7 mouse cellular contexts compared by ENCODE assay signal in genomic region chr17:50510741-50511140, GRCm38 (mm10). TPM values are rescaled to one million over a fixed set of nuclear protein-coding genes. Genes with fewer than 3 reads are reported as not detected.
DNase-seq lines count a peak whose midpoint lies in the region; ATAC-seq and TF ChIP-seq lines count a peak whose summit lies in the region.

No protein-coding gene starts in this region.

- peak; percentile 37 to 65 for DNase-seq in spleen, postnatal 4 days (ENCODE audit: low spot score in 2 of 2)
- no peak for DNase-seq in spleen, adult 18-20 months
- no peak for DNase-seq in liver, postnatal 0 days
- DNase-seq in embryo, embryonic 11 days = no peak
- no peak for DNase-seq in frontal cortex, postnatal 14 days (ENCODE audit: low spot score in 2 of 2)
- no peak for DNase-seq in layer of hippocampus, postnatal 36 days

- H3K27me3 ChIP-seq in liver, postnatal 0 days (ENCODE audit: insufficient read depth, low read length) = no peaks in the 10 kb centered on the region

- peaks cover 16% of the 10 kb centered on the region; the same call in 1 of the 2 replicates for H3K4me1 ChIP-seq in liver, postnatal 0 days (ENCODE audit: insufficient read depth)

- TF ChIP-seq EP300 in liver, postnatal 0 days (IDR thresholded peaks at IDR 0.05; ENCODE audit: low read depth) = no peak

- peak; percentile 59 for ATAC-seq in granulocyte monocyte progenitor cell, adult 5-6 weeks (replicated peaks; ENCODE audit: poor library complexity, severe bottlenecking)
- ATAC-seq in liver, postnatal 0 days = no peak

- WGBS in liver, postnatal 0 days (ENCODE audit: insufficient replicate concordance) = 38% methylated on average over 1 of the region's 1 CpGs

- peak overlapping the region; percentile 36 for H3K27ac ChIP-seq in liver, postnatal 0 days (ENCODE audit: low read depth)

- no peaks in the 10 kb centered on the region for H3K36me3 ChIP-seq in liver, postnatal 0 days (replicated peaks; ENCODE audit: insufficient read depth, low read length)

- H3K9me3 ChIP-seq in liver, postnatal 0 days (ENCODE audit: low read length) = no peaks in the 10 kb centered on the region

- no peak for TF ChIP-seq CTCF in liver, postnatal 0 days (IDR thresholded peaks at IDR 0.05; ENCODE audit: low read depth)

- 0 out of 2 replicates have a peak overlapping the region, but pooled peaks have one; percentile 12 for H3K9ac ChIP-seq in liver, postnatal 0 days (replicated peaks)

- peak overlapping the region; percentile 90 for H3K4me2 ChIP-seq in liver, postnatal 0 days (ENCODE audit: low read depth, low read length)

- peak overlapping the region; percentile 69 for H3K4me3 ChIP-seq in liver, postnatal 0 days (ENCODE audit: low read depth, low read length)

RNA-seq across cellular contexts. Expression of gene Plcl2, which starts 1.5 kb away (rescaled TPM):
- 29.8 and 40.1 TPM in 2 replicates for total RNA-seq in granulocyte monocyte progenitor cell, adult 5-6 weeks (2014; fragmentation: Nextera tagmentation)
- 22.9 and 31.1 TPM in 2 replicates for total RNA-seq in granulocyte monocyte progenitor cell, adult 5-6 weeks (2017)
- polyA plus RNA-seq in liver, postnatal 0 days (2015; fragmentation: Nextera tagmentation; extraction: Ambion mirVana) = 1.9 and 2.0 TPM in 2 replicates
- 10 to 100 TPM; 60.0 to 63.7 TPM for total RNA-seq in layer of hippocampus, postnatal 36 days (2021)

Comparison
In these comparisons a context has a peak if more than half of its experiments do, and no peak if none do; other contexts are left out.
1. DNase-seq: peak in spleen, postnatal 4 days (2 of 2); none in spleen, adult 18-20 months (0 of 2), liver, postnatal 0 days (single experiment), embryo, embryonic 11 days (single experiment), frontal cortex, postnatal 14 days (0 of 2) and layer of hippocampus, postnatal 36 days (0 of 2).